9 mouse cellular contexts compared by ENCODE assay signal in genomic region chr11:120799316-120799890, GRCm38 (mm10). TPM values are rescaled to one million over a fixed set of nuclear protein-coding genes. Genes with fewer than 3 reads are reported as not detected.
DNase-seq lines count a peak whose midpoint lies in the region; ATAC-seq and TF ChIP-seq lines count a peak whose summit lies in the region.
"Had no signal": no experiment of that assay in that cellular context is flagged by ENCODE, and none has a peak within 500 bp of the region (broad histone marks: within the 10 kb centered on the region; RNA-seq: fewer than 3 reads in every experiment).

No protein-coding gene starts in this region.

- no peak for TF ChIP-seq POLR2A in CH12.LX (IDR thresholded peaks at IDR 0.05; ENCODE audit: low read depth, low read length)

- peak overlapping the region; percentile 82 for H3K27ac ChIP-seq in hindbrain, embryonic 10.5 days
- H3K27ac ChIP-seq in hindbrain, embryonic 11.5 days (ENCODE audit: low read depth, low read length): no peak overlapping the region
- no peak overlapping the region for H3K27ac ChIP-seq in CH12.LX (ENCODE audit: insufficient read depth, low read depth)
- H3K27ac ChIP-seq in limb, embryonic 15.5 days: peak overlapping the region; percentile 60; the same call in 1 of the 2 replicates
- H3K27ac ChIP-seq: embryonic facial prominence, embryonic 12.5 days had no signal

- peaks cover 8% of the 10 kb centered on the region for H3K36me3 ChIP-seq in hindbrain, embryonic 10.5 days
- H3K36me3 ChIP-seq in hindbrain, embryonic 11.5 days (ENCODE audit: control insufficient read depth, insufficient read depth, low read length): no peaks in the 10 kb centered on the region
- peaks cover 0 to 10% of the 10 kb centered on the region in 2 experiments for H3K36me3 ChIP-seq in CH12.LX (replicated peaks in 1 of 2; ENCODE audit: control insufficient read depth in 1 of 2, insufficient read depth in 1 of 2, low read length in 1 of 2)
- H3K36me3 ChIP-seq in limb, embryonic 15.5 days: peaks cover 4% of the 10 kb centered on the region

- H3K4me1 ChIP-seq in hindbrain, embryonic 10.5 days (replicated peaks): peaks cover 37% of the 10 kb centered on the region
- peaks cover 10% of the 10 kb centered on the region for H3K4me1 ChIP-seq in hindbrain, embryonic 11.5 days (replicated peaks; ENCODE audit: control insufficient read depth, insufficient read depth, low read length)
- H3K4me1 ChIP-seq in CH12.LX (ENCODE audit: control insufficient read depth in 1 of 2, insufficient read depth in 2 of 2): peaks cover 15 to 35% of the 10 kb centered on the region in 2 experiments
- H3K4me1 ChIP-seq in limb, embryonic 15.5 days: peaks cover 29% of the 10 kb centered on the region

- no peak for ATAC-seq in hindbrain, embryonic 11.5 days (ENCODE audit: low FRiP score)
- ATAC-seq in limb, embryonic 15.5 days (ENCODE audit: insufficient number of reproducible peaks, low FRiP score, low TSS enrichment, low read depth): no peak
- ATAC-seq in inflammation-experienced regulatory T-cells, adult 6 months: no peak
- no peak for ATAC-seq in megakaryocyte progenitor cell, adult 5-6 weeks (replicated peaks; ENCODE audit: poor library complexity)

- H3K9ac ChIP-seq in hindbrain, embryonic 11.5 days (ENCODE audit: low read depth, low read length): no peak overlapping the region
- H3K9ac ChIP-seq in CH12.LX (ENCODE audit: insufficient read depth, low read depth): peak overlapping the region; percentile 14
- no peak overlapping the region for H3K9ac ChIP-seq in limb, embryonic 15.5 days
- H3K9ac ChIP-seq: embryonic facial prominence, embryonic 12.5 days had no signal

- 79% methylated on average over 6 of the region's 6 CpGs for WGBS in hindbrain, embryonic 10.5 days
- 68% methylated on average over 6 of the region's 6 CpGs for WGBS in hindbrain, embryonic 11.5 days
- 64% methylated on average over 6 of the region's 6 CpGs for WGBS in limb, embryonic 15.5 days

- H3K4me3 ChIP-seq in hindbrain, embryonic 10.5 days: peak overlapping the region; percentile 26; the same call in 1 of the 2 replicates
- H3K4me3 ChIP-seq in hindbrain, embryonic 11.5 days (ENCODE audit: low read depth, low read length): no peak overlapping the region
- no peak overlapping the region for H3K4me3 ChIP-seq in CH12.LX (replicated peaks in 1 of 3; ENCODE audit: low read depth in 2 of 3, low read length in 2 of 3, poor library complexity in 1 of 3)
- H3K4me3 ChIP-seq in limb, embryonic 15.5 days: no peak overlapping the region
- H3K4me3 ChIP-seq: embryonic facial prominence, embryonic 12.5 days had no signal

- H3K9me3 ChIP-seq in hindbrain, embryonic 10.5 days: no peaks in the 10 kb centered on the region
- no peaks in the 10 kb centered on the region for H3K9me3 ChIP-seq in hindbrain, embryonic 11.5 days (ENCODE audit: control insufficient read depth, low read length)
- no peaks in the 10 kb centered on the region for H3K9me3 ChIP-seq in CH12.LX (replicated peaks; ENCODE audit: low read length)
- no peaks in the 10 kb centered on the region for H3K9me3 ChIP-seq in limb, embryonic 15.5 days
- H3K9me3 ChIP-seq: embryonic facial prominence, embryonic 12.5 days had no signal

- no peak for DNase-seq in hindbrain, embryonic 10.5 days (ENCODE audit: low spot score)
- DNase-seq in hindbrain, embryonic 11.5 days (ENCODE audit: low spot score): no peak
- DNase-seq in CH12.LX (ENCODE audit: extremely low read depth) (no peak), NIH3T3 (ENCODE audit: low read depth) (peak; percentile 44)
- DNase-seq in kidney, adult 9 months: no peak

- H3K79me2 ChIP-seq in CH12.LX (replicated peaks; ENCODE audit: control insufficient read depth, extremely low read depth, insufficient read depth, poor library complexity, severe bottlenecking): peaks cover 17% of the 10 kb centered on the region

- H3K27me3 ChIP-seq in hindbrain, embryonic 10.5 days (ENCODE audit: insufficient read depth, poor library complexity, severe bottlenecking): no peaks in the 10 kb centered on the region
- no peaks in the 10 kb centered on the region for H3K27me3 ChIP-seq in hindbrain, embryonic 11.5 days (ENCODE audit: control insufficient read depth, insufficient read depth, low read length)
- H3K27me3 ChIP-seq in CH12.LX (replicated peaks): no peaks in the 10 kb centered on the region
- H3K27me3 ChIP-seq in limb, embryonic 15.5 days: no peaks in the 10 kb centered on the region
- H3K27me3 ChIP-seq: embryonic facial prominence, embryonic 12.5 days had no signal

- 0 out of 4 replicates have a peak, but pooled peaks of 1 of the 2 experiments have one; percentile 7 for TF ChIP-seq CTCF in CH12.LX (conservative IDR thresholded peaks at IDR 0.05 in 1 of 2, IDR thresholded peaks at IDR 0.05 in 1 of 2; ENCODE audit: low read depth in 2 of 2, low read length in 2 of 2)

- no peak overlapping the region for H3K4me2 ChIP-seq in hindbrain, embryonic 11.5 days (replicated peaks; ENCODE audit: low read depth, low read length)
- no peak overlapping the region; the same call in 1 of the 2 replicates for H3K4me2 ChIP-seq in CH12.LX (ENCODE audit: insufficient read depth, low read depth, poor library complexity, severe bottlenecking)
- H3K4me2 ChIP-seq in limb, embryonic 15.5 days: no peak overlapping the region

- TF ChIP-seq RAD21 in CH12.LX (IDR thresholded peaks at IDR 0.05; ENCODE audit: low read depth, low read length): no peak

- dilution Hi-C loops in CH12.LX (cut with MboI; ENCODE audit: extremely low pct_ligation_motif_present, extremely low pct_unique_long_range_greater_than_20kb, low sequenced_read_pairs): no loop called here

- TF ChIP-seq EP300 in CH12.LX (IDR thresholded peaks at IDR 0.05; ENCODE audit: low read length): 0 out of 2 replicates have a peak, but pooled peaks have one; percentile 12

- in situ Hi-C loops in CH12.LX (cut with MboI; ENCODE audit: low pct_ligation_motif_present, low pct_unique_long_range_greater_than_20kb, low sequenced_read_pairs): no loop called here

RNA-seq across cellular contexts. Expression of gene Dus1l, which starts 3.2 kb away (rescaled TPM):
- 95.4 and 97.1 TPM in 2 replicates for polyA plus RNA-seq in hindbrain, embryonic 10.5 days (2016; fragmentation: Nextera tagmentation; extraction: Ambion mirVana)
- 70.9 and 71.3 TPM in 2 replicates for polyA plus RNA-seq in hindbrain, embryonic 11.5 days (2014; fragmentation: Nextera tagmentation; extraction: Ambion mirVana)
- total RNA-seq in CH12.LX (2012; rRNA removed) (120 and 164 TPM in 2 replicates), CH12.LX (2014; rRNA removed) (98.7 and 105 TPM in 2 replicates)
- 155 and 165 TPM in 2 replicates for polyA plus RNA-seq in CH12.LX (2012; ENCODE audit: insufficient read length, low read depth)
- 59.0 and 61.9 TPM in 2 replicates for polyA plus RNA-seq in limb, embryonic 15.5 days (2015; fragmentation: Nextera tagmentation; extraction: Ambion mirVana)
- polyA plus RNA-seq in inflammation-experienced regulatory T-cells, adult 6 months (2017; shearing (Covaris generic)): 10 to 100 TPM; 30.4 to 34.4 (median 34.3) TPM
- total RNA-seq in megakaryocyte progenitor cell, adult 5-6 weeks (2015): 65.0 and 77.7 TPM in 2 replicates
- 53.8 and 60.4 TPM in 2 replicates for total RNA-seq in megakaryocyte progenitor cell, adult 5-6 weeks (2017)

RNA-seq across cellular contexts. Expression of gene Gps1, which starts 15.3 kb away (rescaled TPM):
- polyA plus RNA-seq in hindbrain, embryonic 10.5 days (2016; fragmentation: Nextera tagmentation; extraction: Ambion mirVana): 276 and 285 TPM in 2 replicates
- polyA plus RNA-seq in hindbrain, embryonic 11.5 days (2014; fragmentation: Nextera tagmentation; extraction: Ambion mirVana): 264 and 272 TPM in 2 replicates
- total RNA-seq in CH12.LX (2012; rRNA removed): 174 and 254 TPM in 2 replicates
- 184 and 188 TPM in 2 replicates for total RNA-seq in CH12.LX (2014; rRNA removed)
- 141 and 158 TPM in 2 replicates for polyA plus RNA-seq in CH12.LX (2012; ENCODE audit: insufficient read length, low read depth)
- polyA plus RNA-seq in limb, embryonic 15.5 days (2015; fragmentation: Nextera tagmentation; extraction: Ambion mirVana): 205 and 207 TPM in 2 replicates
- polyA plus RNA-seq in inflammation-experienced regulatory T-cells, adult 6 months (2017; shearing (Covaris generic)): 100 to 1,000 TPM; 121 to 154 (median 127) TPM
- 81.2 and 99.9 TPM in 2 replicates for total RNA-seq in megakaryocyte progenitor cell, adult 5-6 weeks (2015)
- 90.0 and 93.4 TPM in 2 replicates for total RNA-seq in megakaryocyte progenitor cell, adult 5-6 weeks (2017)

RNA-seq across cellular contexts. Expression of gene Rfng, which starts 15.4 kb away (rescaled TPM):
- polyA plus RNA-seq in hindbrain, embryonic 10.5 days (2016; fragmentation: Nextera tagmentation; extraction: Ambion mirVana): 46.4 and 63.7 TPM in 2 replicates
- polyA plus RNA-seq in hindbrain, embryonic 11.5 days (2014; fragmentation: Nextera tagmentation; extraction: Ambion mirVana): 28.8 and 29.4 TPM in 2 replicates
- 10.0 and 10.4 TPM in 2 replicates for total RNA-seq in CH12.LX (2012; rRNA removed)
- total RNA-seq in CH12.LX (2014; rRNA removed): 3.8 and 4.3 TPM in 2 replicates
- polyA plus RNA-seq in CH12.LX (2012; ENCODE audit: insufficient read length, low read depth): 14.2 and 17.6 TPM in 2 replicates
- 50.7 TPM in 2 replicates for polyA plus RNA-seq in limb, embryonic 15.5 days (2015; fragmentation: Nextera tagmentation; extraction: Ambion mirVana)
- polyA plus RNA-seq in inflammation-experienced regulatory T-cells, adult 6 months (2017; shearing (Covaris generic)): 1 to 10 TPM; 3.5 to 4.4 (median 3.7) TPM
- total RNA-seq in megakaryocyte progenitor cell, adult 5-6 weeks (2015): 11.6 and 12.2 TPM in 2 replicates
- total RNA-seq in megakaryocyte progenitor cell, adult 5-6 weeks (2017): 2.7 and 5.2 TPM in 2 replicates

RNA-seq across cellular contexts. Expression of gene Fasn, which starts 24.9 kb away (rescaled TPM):
- polyA plus RNA-seq in hindbrain, embryonic 10.5 days (2016; fragmentation: Nextera tagmentation; extraction: Ambion mirVana): 131 TPM in 2 replicates
- 76.0 and 94.1 TPM in 2 replicates for polyA plus RNA-seq in hindbrain, embryonic 11.5 days (2014; fragmentation: Nextera tagmentation; extraction: Ambion mirVana)
- total RNA-seq in CH12.LX (2012; rRNA removed) (186 and 279 TPM in 2 replicates), CH12.LX (2014; rRNA removed) (109 and 116 TPM in 2 replicates)
- 241 and 300 TPM in 2 replicates for polyA plus RNA-seq in CH12.LX (2012; ENCODE audit: insufficient read length, low read depth)
- 41.8 and 45.5 TPM in 2 replicates for polyA plus RNA-seq in limb, embryonic 15.5 days (2015; fragmentation: Nextera tagmentation; extraction: Ambion mirVana)
- polyA plus RNA-seq in inflammation-experienced regulatory T-cells, adult 6 months (2017; shearing (Covaris generic)): 10 to 100 TPM; 22.7 to 31.3 (median 29.4) TPM
- 44.3 and 66.8 TPM in 2 replicates for total RNA-seq in megakaryocyte progenitor cell, adult 5-6 weeks (2015)
- total RNA-seq in megakaryocyte progenitor cell, adult 5-6 weeks (2017): 32.9 and 36.1 TPM in 2 replicates

RNA-seq across cellular contexts. Expression of gene Hmga1b, which starts 36.8 kb away (rescaled TPM):
- 8.9 and 12.2 TPM in 2 replicates for polyA plus RNA-seq in hindbrain, embryonic 10.5 days (2016; fragmentation: Nextera tagmentation; extraction: Ambion mirVana)
- polyA plus RNA-seq in hindbrain, embryonic 11.5 days (2014; fragmentation: Nextera tagmentation; extraction: Ambion mirVana): 5.6 and 7.0 TPM in 2 replicates
- total RNA-seq in CH12.LX (2012; rRNA removed): 167 and 203 TPM in 2 replicates
- 105 and 126 TPM in 2 replicates for total RNA-seq in CH12.LX (2014; rRNA removed)
- polyA plus RNA-seq in CH12.LX (2012; ENCODE audit: insufficient read length, low read depth): 368 and 414 TPM in 2 replicates
- polyA plus RNA-seq in limb, embryonic 15.5 days (2015; fragmentation: Nextera tagmentation; extraction: Ambion mirVana): 2.3 and 3.5 TPM in 2 replicates
- 10 to 100 TPM; 24.1 to 64.8 (median 62.8) TPM for polyA plus RNA-seq in inflammation-experienced regulatory T-cells, adult 6 months (2017; shearing (Covaris generic))
- 28.6 and 31.3 TPM in 2 replicates for total RNA-seq in megakaryocyte progenitor cell, adult 5-6 weeks (2015)
- 20.6 and 25.8 TPM in 2 replicates for total RNA-seq in megakaryocyte progenitor cell, adult 5-6 weeks (2017)

Comparison
In these comparisons a context has a peak if more than half of its experiments do, and no peak if none do; other contexts are left out.
1. H3K27ac ChIP-seq: peak in hindbrain, embryonic 10.5 days (single experiment) and limb, embryonic 15.5 days (single experiment); none in hindbrain, embryonic 11.5 days (single experiment) and CH12.LX (single experiment).